Mouse (Mus musculus): ENCODE measurements around the gene Cdkn1a. TPM values are rescaled to one million over a fixed set of nuclear protein-coding genes. Genes with fewer than 3 reads are reported as not detected.
"Not testable (repeated sequence)": the region's sequence is repeated elsewhere in the genome, so short reads cannot be mapped to it uniquely, and the experiment has no call there.

Gene Cdkn1a
- polyA plus RNA-seq, 1 experiment from 2014 or later: 148 TPM

- H3K27ac ChIP-seq (ENCODE audit: low read length): no peak overlapping the region
- 56% methylated on average over 8 of the region's 8 CpGs for WGBS
- H3K9me3 ChIP-seq (replicated peaks; ENCODE audit: control insufficient read depth, low read length, poor library complexity, severe bottlenecking): no peaks in the 10 kb centered on the region
- no peaks in the 10 kb centered on the region for H3K36me3 ChIP-seq (ENCODE audit: control insufficient read depth, insufficient read depth, low read length)
- H3K4me2 ChIP-seq (ENCODE audit: low read length): no peak overlapping the region
- no peaks in the 10 kb centered on the region for H3K27me3 ChIP-seq (ENCODE audit: control insufficient read depth, insufficient read depth, low read depth, low read length)
- no peak for ATAC-seq
- H3K4me3 ChIP-seq (ENCODE audit: low read depth, low read length): no peak overlapping the region
- H3K4me1 ChIP-seq (ENCODE audit: control insufficient read depth, insufficient read depth, low read length): no peaks in the 10 kb centered on the region
- no peak overlapping the region for H3K9ac ChIP-seq (ENCODE audit: low read depth, low read length)
Measured at GRCm38 (mm10) chr17:29063121-29063987, 27.4 kb upstream of the Cdkn1a start.

- no peaks in the 10 kb centered on the region for H3K27me3 ChIP-seq (ENCODE audit: control insufficient read depth, insufficient read depth, low read depth, low read length)
- no peak overlapping the region for H3K9ac ChIP-seq (ENCODE audit: low read depth, low read length)
- no peaks in the 10 kb centered on the region for H3K9me3 ChIP-seq (replicated peaks; ENCODE audit: control insufficient read depth, low read length, poor library complexity, severe bottlenecking)
- no peak overlapping the region for H3K27ac ChIP-seq (ENCODE audit: low read length)
- 73% methylated on average over 2 of the region's 2 CpGs for WGBS
- H3K4me3 ChIP-seq (ENCODE audit: low read depth, low read length): no peak overlapping the region
- no peaks in the 10 kb centered on the region for H3K36me3 ChIP-seq (ENCODE audit: control insufficient read depth, insufficient read depth, low read length)
- H3K4me1 ChIP-seq (ENCODE audit: control insufficient read depth, insufficient read depth, low read length): no peaks in the 10 kb centered on the region
- ATAC-seq: no peak
- no peak overlapping the region for H3K4me2 ChIP-seq (ENCODE audit: low read length)
Measured at GRCm38 (mm10) chr17:29063988-29064285, 26.8 kb upstream of the Cdkn1a start.

GRCm38 (mm10) chr17:29065245-29065940 is 25.4 kb upstream of the Cdkn1a start:
- H3K27ac ChIP-seq (ENCODE audit: low read length): no peak overlapping the region
- H3K4me3 ChIP-seq (ENCODE audit: low read depth, low read length): no peak overlapping the region
- no peaks in the 10 kb centered on the region for H3K36me3 ChIP-seq (ENCODE audit: control insufficient read depth, insufficient read depth, low read length)
- 78% methylated on average over 21 of the region's 21 CpGs for WGBS
- no peak overlapping the region for H3K9ac ChIP-seq (ENCODE audit: low read depth, low read length)
- no peaks in the 10 kb centered on the region for H3K4me1 ChIP-seq (ENCODE audit: control insufficient read depth, insufficient read depth, low read length)
- ATAC-seq: no peak
- no peak overlapping the region for H3K4me2 ChIP-seq (ENCODE audit: low read length)
- H3K9me3 ChIP-seq (replicated peaks; ENCODE audit: control insufficient read depth, low read length, poor library complexity, severe bottlenecking): no peaks in the 10 kb centered on the region
- H3K27me3 ChIP-seq (ENCODE audit: control insufficient read depth, insufficient read depth, low read depth, low read length): no peaks in the 10 kb centered on the region

GRCm38 (mm10) chr17:29065971-29066370 is 24.8 kb upstream of the Cdkn1a start:
- Histone ChIP-seq H3K36me3 (ENCODE audit: control insufficient read depth, insufficient read depth, low read length) (no peaks in the 10 kb centered on the region), H3K9me3 (replicated peaks; ENCODE audit: control insufficient read depth, low read length, poor library complexity, severe bottlenecking) (no peaks in the 10 kb centered on the region), H3K9ac (ENCODE audit: low read depth, low read length) (no peak overlapping the region), H3K4me1 (ENCODE audit: control insufficient read depth, insufficient read depth, low read length) (no peaks in the 10 kb centered on the region), H3K27me3 (ENCODE audit: control insufficient read depth, insufficient read depth, low read depth, low read length) (no peaks in the 10 kb centered on the region), H3K4me3 (ENCODE audit: low read depth, low read length) (no peak overlapping the region), H3K27ac (ENCODE audit: low read length) (no peak overlapping the region), H3K4me2 (ENCODE audit: low read length) (no peak overlapping the region)
- WGBS: 94% methylated on average over 3 of the region's 3 CpGs
- no peak for ATAC-seq

- H3K27ac ChIP-seq (ENCODE audit: low read length); H3K4me1 ChIP-seq (ENCODE audit: control insufficient read depth, insufficient read depth, low read length); H3K4me2 ChIP-seq (ENCODE audit: low read length); ATAC-seq; H3K27me3 ChIP-seq (ENCODE audit: control insufficient read depth, insufficient read depth, low read depth, low read length); H3K9me3 ChIP-seq (replicated peaks; ENCODE audit: control insufficient read depth, low read length, poor library complexity, severe bottlenecking); H3K4me3 ChIP-seq (ENCODE audit: low read depth, low read length); H3K36me3 ChIP-seq (ENCODE audit: control insufficient read depth, insufficient read depth, low read length); H3K9ac ChIP-seq (ENCODE audit: low read depth, low read length): not testable (repeated sequence)
- WGBS: 87% methylated on average over 3 of the region's 3 CpGs
Measured at GRCm38 (mm10) chr17:29067416-29067815, 23.4 kb upstream of the Cdkn1a start.

- 67% methylated on average over 5 of the region's 5 CpGs for WGBS
- H3K9ac ChIP-seq (ENCODE audit: low read depth, low read length): no peak overlapping the region
- H3K27ac ChIP-seq (ENCODE audit: low read length): no peak overlapping the region
- H3K36me3 ChIP-seq (ENCODE audit: control insufficient read depth, insufficient read depth, low read length): no peaks in the 10 kb centered on the region
- H3K9me3 ChIP-seq (replicated peaks; ENCODE audit: control insufficient read depth, low read length, poor library complexity, severe bottlenecking): no peaks in the 10 kb centered on the region
- ATAC-seq: no peak
- no peak overlapping the region for H3K4me3 ChIP-seq (ENCODE audit: low read depth, low read length)
- H3K4me2 ChIP-seq (ENCODE audit: low read length): no peak overlapping the region
- H3K27me3 ChIP-seq (ENCODE audit: control insufficient read depth, insufficient read depth, low read depth, low read length): no peaks in the 10 kb centered on the region
- H3K4me1 ChIP-seq (ENCODE audit: control insufficient read depth, insufficient read depth, low read length): no peaks in the 10 kb centered on the region; the same call in 1 of the 2 replicates
Measured at GRCm38 (mm10) chr17:29067847-29068246, 22.9 kb upstream of the Cdkn1a start.

GRCm38 (mm10) chr17:29069063-29069462 is 21.7 kb upstream of the Cdkn1a start:
- 82% methylated on average over 10 of the region's 10 CpGs for WGBS
- Histone ChIP-seq H3K36me3 (ENCODE audit: control insufficient read depth, insufficient read depth, low read length) (no peaks in the 10 kb centered on the region), H3K27me3 (ENCODE audit: control insufficient read depth, insufficient read depth, low read depth, low read length) (no peaks in the 10 kb centered on the region), H3K9me3 (replicated peaks; ENCODE audit: control insufficient read depth, low read length, poor library complexity, severe bottlenecking) (no peaks in the 10 kb centered on the region), H3K4me1 (ENCODE audit: control insufficient read depth, insufficient read depth, low read length) (peaks cover 4% of the 10 kb centered on the region; the same call in 1 of the 2 replicates), H3K4me2 (ENCODE audit: low read length) (no peak overlapping the region), H3K4me3 (ENCODE audit: low read depth, low read length) (no peak overlapping the region), H3K9ac (ENCODE audit: low read depth, low read length) (no peak overlapping the region), H3K27ac (ENCODE audit: low read length) (no peak overlapping the region)
- ATAC-seq: no peak

GRCm38 (mm10) chr17:29071820-29072219 is 19.0 kb upstream of the Cdkn1a start:
- H3K4me3 ChIP-seq (ENCODE audit: low read depth, low read length): no peak overlapping the region
- ATAC-seq: no peak
- 78% methylated on average over 5 of the region's 5 CpGs for WGBS

GRCm38 (mm10) chr17:29072701-29073307 is 18.0 kb upstream of the Cdkn1a start:
- H3K4me1 ChIP-seq (ENCODE audit: control insufficient read depth, insufficient read depth, low read length): peaks cover 4% of the 10 kb centered on the region; the same call in 1 of the 2 replicates
- 28% methylated on average over 11 of the region's 11 CpGs for WGBS
- no peaks in the 10 kb centered on the region for H3K9me3 ChIP-seq (replicated peaks; ENCODE audit: control insufficient read depth, low read length, poor library complexity, severe bottlenecking)
- no peak overlapping the region for H3K27ac ChIP-seq (ENCODE audit: low read length)
- H3K4me3 ChIP-seq (ENCODE audit: low read depth, low read length): no peak overlapping the region
- H3K9ac ChIP-seq (ENCODE audit: low read depth, low read length): no peak overlapping the region
- H3K36me3 ChIP-seq (ENCODE audit: control insufficient read depth, insufficient read depth, low read length): no peaks in the 10 kb centered on the region
- H3K27me3 ChIP-seq (ENCODE audit: control insufficient read depth, insufficient read depth, low read depth, low read length): no peaks in the 10 kb centered on the region
- no peak overlapping the region for H3K4me2 ChIP-seq (ENCODE audit: low read length)
- no peak for ATAC-seq

More at GRCm38 (mm10) chr17:29071820-29072219, 19.0 kb upstream of the Cdkn1a start:
- no peak overlapping the region for H3K9ac ChIP-seq (ENCODE audit: low read depth, low read length)
- no peaks in the 10 kb centered on the region for H3K27me3 ChIP-seq (ENCODE audit: control insufficient read depth, insufficient read depth, low read depth, low read length)
- no peak overlapping the region for H3K4me2 ChIP-seq (ENCODE audit: low read length)
- peaks cover 4% of the 10 kb centered on the region; the same call in 1 of the 2 replicates for H3K4me1 ChIP-seq (ENCODE audit: control insufficient read depth, insufficient read depth, low read length)
- no peaks in the 10 kb centered on the region for H3K36me3 ChIP-seq (ENCODE audit: control insufficient read depth, insufficient read depth, low read length)
- H3K27ac ChIP-seq (ENCODE audit: low read length): no peak overlapping the region
- H3K9me3 ChIP-seq (replicated peaks; ENCODE audit: control insufficient read depth, low read length, poor library complexity, severe bottlenecking): no peaks in the 10 kb centered on the region
